Mouse (Mus musculus) lung, postnatal 0 days (tissue): ENCODE measurements around the gene Tmigd3. TPM values are rescaled to one million over a fixed set of nuclear protein-coding genes. Genes with fewer than 3 reads are reported as not detected.

Source experiments
- ATAC-seq: fragments of 200-750 bp; cut with Nextera tagmentation; 2 replicates; pipeline ENCODE4 v1.8.0; 2017; ENCODE audit warnings: moderate library complexity
- DNase-seq: peaks from one replicate; pipeline ENCODE4 v3.0.0-alpha.2; 2016; ENCODE audit warnings: low spot score
- H3K27ac ChIP-seq: fragments of 300-500 bp; sonication (generic); 2 replicates; pipeline ENCODE4 v1.5.1; 2014; ENCODE audit warnings: antibody characterized with exemption, mild to moderate bottlenecking, low read length, mixed read lengths
- H3K27me3 ChIP-seq: fragments of 300-500 bp; sonication (generic); replicated peaks from 2 replicates; pipeline ENCODE4 v1.6.1; 2014; ENCODE audit warnings: low read length, mixed read lengths; ENCODE audit not compliant: insufficient read depth
- H3K36me3 ChIP-seq: fragments of 300-500 bp; sonication (generic); 2 replicates; pipeline ENCODE4 v1.6.1; 2014; ENCODE audit warnings: low read length, mixed read lengths; ENCODE audit not compliant: insufficient read depth
- H3K4me1 ChIP-seq: fragments of 300-500 bp; sonication (generic); 2 replicates; pipeline ENCODE4 v1.6.1; 2014; ENCODE audit warnings: antibody characterized with exemption, low read depth, low read length, mixed read lengths; ENCODE audit not compliant: insufficient read depth
- H3K4me2 ChIP-seq: fragments of 300-500 bp; sonication (generic); replicated peaks from 2 replicates; pipeline ENCODE4 v1.6.1; 2014; ENCODE audit warnings: low read depth, mild to moderate bottlenecking, low read length, moderate library complexity, mixed read lengths
- H3K4me3 ChIP-seq: fragments of 300-500 bp; sonication (generic); 2 replicates; pipeline ENCODE4 v1.5.1; 2014; ENCODE audit warnings: low read depth, low read length
- H3K9ac ChIP-seq: fragments of 300-500 bp; sonication (generic); replicated peaks from 2 replicates; pipeline ENCODE4 v1.6.1; 2014; ENCODE audit warnings: low read depth, mild to moderate bottlenecking
- H3K9me3 ChIP-seq: fragments of 300-500 bp; sonication (generic); 2 replicates; pipeline ENCODE4 v1.6.1; 2016; ENCODE audit warnings: low read length, mixed read lengths
- CTCF ChIP-seq: IDR thresholded peaks from 2 replicates; pipeline ENCODE4 v1.5.1; 2016; ENCODE audit warnings: antibody characterized with exemption, mild to moderate bottlenecking
- EP300 ChIP-seq: IDR thresholded peaks from 2 replicates; pipeline ENCODE4 v1.6.1; 2016; ENCODE audit warnings: antibody characterized with exemption, mild to moderate bottlenecking, control low read depth
- WGBS: fragments of 180-500 bp; shearing (Covaris S2); extraction: QIAGEN DNeasy Blood & Tissue Kit; methylation state at CpG from one replicate; pipeline ENCODE4 v1.1.7; 2014; 5-methylcytosine and 5-hydroxymethylcytosine counted together
- polyA plus RNA-seq: library from polyadenylated mRNA; unstranded; fragments of >200 nt; fragmentation: Nextera tagmentation; extraction: Ambion mirVana; gene quantifications from 2 replicates; pipeline ENCODE4 v1.2.1, GENCODE M21; 2015

The Tmigd3 gene
- polyA plus RNA-seq, 1 experiment from 2014 or later, result 1.5 TPM

- no peak overlapping the region for H3K27ac ChIP-seq
- H3K4me1 ChIP-seq, result no peaks in the 10 kb centered on the region
- 63% methylated on average over 2 of the region's 2 CpGs for WGBS
- ATAC-seq, result no peak
- no peaks in the 10 kb centered on the region for H3K27me3 ChIP-seq
- no peak overlapping the region for H3K9ac ChIP-seq
- no peaks in the 10 kb centered on the region for H3K9me3 ChIP-seq
- no peak overlapping the region for H3K4me3 ChIP-seq
- H3K4me2 ChIP-seq, result no peak overlapping the region
- no peak for TF ChIP-seq CTCF
- TF ChIP-seq EP300, result no peak
- no peak for DNase-seq
- no peaks in the 10 kb centered on the region for H3K36me3 ChIP-seq
Observed at GRCm38 (mm10) chr3:105921959-105922358, 51.3 kb downstream of the Tmigd3 start.

- no peak overlapping the region for H3K4me3 ChIP-seq
- no peaks in the 10 kb centered on the region for H3K4me1 ChIP-seq
- no peak overlapping the region for H3K4me2 ChIP-seq
- no peaks in the 10 kb centered on the region for H3K36me3 ChIP-seq
- H3K9ac ChIP-seq, result no peak overlapping the region
- ATAC-seq (no peak), DNase-seq (no peak)
- no peaks in the 10 kb centered on the region for H3K9me3 ChIP-seq
- H3K27me3 ChIP-seq, result no peaks in the 10 kb centered on the region
- no peak overlapping the region for H3K27ac ChIP-seq
- TF ChIP-seq CTCF (no peak), EP300 (no peak)
- WGBS, result 83% methylated on average over 9 of the region's 9 CpGs
Observed at GRCm38 (mm10) chr3:105924616-105925015, 53.9 kb downstream of the Tmigd3 start.

GRCm38 (mm10) chr3:105927561-105928194 lies 57.0 kb downstream of the Tmigd3 start:
- Histone ChIP-seq H3K4me2 (no peak overlapping the region), H3K9me3 (no peaks in the 10 kb centered on the region), H3K9ac (no peak overlapping the region), H3K4me1 (no peaks in the 10 kb centered on the region), H3K36me3 (no peaks in the 10 kb centered on the region), H3K27ac (no peak overlapping the region), H3K27me3 (no peaks in the 10 kb centered on the region), H3K4me3 (no peak overlapping the region)
- 82% methylated on average over 7 of the region's 7 CpGs for WGBS
- TF ChIP-seq EP300 (no peak), CTCF (no peak)
- DNase-seq (no peak), ATAC-seq (no peak)

- no peaks in the 10 kb centered on the region for H3K4me1 ChIP-seq
- H3K27me3 ChIP-seq, result no peaks in the 10 kb centered on the region
- H3K4me2 ChIP-seq, result no peak overlapping the region
- H3K9me3 ChIP-seq, result no peaks in the 10 kb centered on the region
- TF ChIP-seq EP300 (no peak), CTCF (no peak)
- ATAC-seq (no peak), DNase-seq (no peak)
- 71% methylated on average over 3 of the region's 3 CpGs for WGBS
- no peak overlapping the region for H3K4me3 ChIP-seq
- no peak overlapping the region for H3K27ac ChIP-seq
- H3K36me3 ChIP-seq, result no peaks in the 10 kb centered on the region
- no peak overlapping the region for H3K9ac ChIP-seq
Observed at GRCm38 (mm10) chr3:105928195-105928569, 57.5 kb downstream of the Tmigd3 start.

DNA sequence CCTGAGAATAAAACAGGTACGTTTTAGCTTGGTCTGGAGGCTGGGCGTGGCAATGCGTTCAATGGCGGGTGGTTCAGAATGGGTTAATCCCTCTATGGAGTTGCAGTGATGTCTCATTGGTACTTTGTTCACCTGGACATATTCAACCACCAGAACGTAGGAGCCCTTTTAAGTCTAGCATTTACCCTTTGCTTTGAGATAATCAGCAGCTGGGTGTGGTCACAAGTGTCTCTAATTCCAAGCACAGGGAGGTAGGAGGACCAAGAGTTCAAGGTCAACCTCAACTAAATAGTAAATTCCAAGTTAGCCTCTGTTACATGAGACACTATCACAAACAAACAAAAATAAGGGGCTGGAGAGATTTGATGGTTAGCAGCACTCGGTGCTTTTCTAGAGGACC lies 58.1 kb downstream of the Tmigd3 start:
- ATAC-seq, result no peak
- 75% methylated on average over 6 of the region's 6 CpGs for WGBS

GRCm38 (mm10) chr3:105929821-105930220 lies 59.1 kb downstream of the Tmigd3 start:
- ATAC-seq, result peak; percentile 59; the same call in 1 of the 2 replicates
- WGBS, result 57% methylated on average over 7 of the region's 7 CpGs

More for the DNA sequence above, 58.1 kb downstream of the Tmigd3 start:
- H3K4me3 ChIP-seq, result no peak overlapping the region
- no peak for DNase-seq
- H3K36me3 ChIP-seq, result no peaks in the 10 kb centered on the region
- no peak for TF ChIP-seq CTCF
- TF ChIP-seq EP300, result no peak
- H3K9ac ChIP-seq, result no peak overlapping the region
- no peaks in the 10 kb centered on the region for H3K9me3 ChIP-seq
- no peaks in the 10 kb centered on the region for H3K4me1 ChIP-seq
- H3K4me2 ChIP-seq, result no peak overlapping the region
- H3K27ac ChIP-seq, result no peak overlapping the region
- no peaks in the 10 kb centered on the region for H3K27me3 ChIP-seq

More at GRCm38 (mm10) chr3:105929821-105930220, 59.1 kb downstream of the Tmigd3 start:
- no peaks in the 10 kb centered on the region for H3K27me3 ChIP-seq
- no peak overlapping the region for H3K27ac ChIP-seq
- no peaks in the 10 kb centered on the region for H3K36me3 ChIP-seq
- peak; percentile 42; the same call in 1 of the 2 replicates for TF ChIP-seq EP300
- TF ChIP-seq CTCF, result no peak
- peaks cover 5% of the 10 kb centered on the region; the same call in 1 of the 2 replicates for H3K4me1 ChIP-seq
- no peak overlapping the region for H3K4me2 ChIP-seq
- DNase-seq, result peak; percentile 38
- H3K4me3 ChIP-seq, result no peak overlapping the region
- no peaks in the 10 kb centered on the region for H3K9me3 ChIP-seq
- no peak overlapping the region for H3K9ac ChIP-seq
